Mouse (Mus musculus) central nervous system, embryonic 18 days (tissue): ENCODE measurements around the gene Itprid2. TPM values are rescaled to one million over a fixed set of nuclear protein-coding genes. Genes with fewer than 3 reads are reported as not detected.

ENCODE experiments used
- polyA plus RNA-seq: library from polyadenylated mRNA; depleted of rRNA; stranded (reverse); fragments of >200 nt; gene quantifications from 2 replicates; pipeline ENCODE4 v1.2.3, GENCODE M21; 2012; rRNA removed

Itprid2 gene
- 4.4 and 4.8 TPM in 2 replicates for polyA plus RNA-seq

DNA sequence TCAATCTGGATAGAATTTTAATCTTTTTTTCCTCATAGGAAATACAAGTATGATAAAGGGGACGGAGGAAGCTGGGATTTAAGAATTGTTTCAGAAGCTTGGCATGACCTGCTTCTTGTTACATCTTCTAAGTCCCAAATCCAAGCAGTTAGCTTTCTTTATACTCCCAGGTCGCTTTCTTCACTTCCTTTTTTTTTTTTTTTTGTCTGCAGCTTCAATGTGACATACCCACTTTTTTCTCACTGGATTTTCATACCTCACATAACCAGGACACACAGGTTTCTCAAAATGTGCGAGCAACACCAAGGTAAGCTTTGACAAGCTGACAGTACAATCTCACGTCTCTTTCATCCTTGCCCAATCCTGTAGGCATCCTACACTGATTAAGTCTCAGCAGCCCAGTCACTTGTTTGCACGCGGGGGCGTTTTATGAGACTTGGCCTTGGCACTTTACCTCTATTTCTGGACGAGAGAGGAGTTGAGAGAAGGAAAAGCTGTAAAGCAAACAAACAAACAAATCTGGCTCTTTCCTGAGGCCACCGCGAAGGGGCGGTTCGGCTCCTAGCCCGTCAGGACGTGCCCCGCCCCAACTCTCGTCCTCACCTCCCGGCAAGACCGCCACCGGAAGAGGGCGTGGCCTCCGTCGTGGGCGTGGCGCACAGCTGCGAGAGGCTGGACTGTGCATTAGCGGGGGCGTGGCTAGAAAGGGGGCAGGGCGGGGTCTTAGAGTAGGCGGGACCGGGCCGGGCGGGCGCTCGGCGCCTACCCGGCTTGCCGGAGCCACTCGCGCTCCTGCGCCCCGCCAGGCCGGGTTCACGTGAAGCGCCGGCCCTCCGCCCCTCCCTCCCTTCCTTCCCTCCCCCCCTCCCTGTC, at the start of gene Itprid2:
Gene Itprid2, plus strand, starts transcription at position 825 of the 873 bp plus-strand sequence.

DNA sequence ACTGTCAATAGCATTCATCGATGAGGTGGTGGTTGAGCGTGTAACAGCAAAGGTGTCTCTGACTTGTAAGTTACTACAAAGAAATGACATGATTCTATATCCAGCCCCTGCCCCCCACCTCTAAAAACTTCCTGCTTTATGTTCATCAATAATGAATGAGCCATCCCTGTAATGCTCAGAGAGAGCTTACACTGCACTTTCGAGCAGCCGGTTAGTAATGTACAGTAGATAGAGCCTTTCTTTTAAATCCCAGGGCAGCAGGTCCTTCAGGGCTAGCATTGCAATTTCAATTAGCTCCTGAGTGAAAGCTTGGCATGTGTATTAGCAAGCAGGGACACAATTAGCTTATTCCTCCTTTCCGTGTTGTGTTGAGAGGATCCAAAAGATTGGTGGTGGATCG, 72.4 kb downstream of the Itprid2 start, which contains the start of gene Ppp1r1c:
Gene Ppp1r1c, plus strand, starts transcription at position 206 of the 400 bp plus-strand sequence.

Other genes with a start within 250 kb of the Itprid2 start
- 25.8 and 33.0 TPM in 2 replicates for gene Neurod1, start 178.6 kb upstream of the Itprid2 start, polyA plus RNA-seq
- gene Cerkl, start 178.6 kb upstream of the Itprid2 start, polyA plus RNA-seq = 0.80 and 1.0 TPM in 2 replicates
- 0.52 and 3.9 TPM in 2 replicates for gene Ppp1r1c, start 72.4 kb downstream of the Itprid2 start, polyA plus RNA-seq